Mouse (Mus musculus) embryonic facial prominence, embryonic 12.5 days (tissue): ENCODE results near the gene Foxn1. TPM values are rescaled to one million over a fixed set of nuclear protein-coding genes. Genes with fewer than 3 reads are reported as not detected.

Source experiments
- ATAC-seq: fragments of 200-750 bp; cut with Nextera tagmentation; 2 replicates; pipeline ENCODE4 v1.8.0; 2017; ENCODE audit not compliant: insufficient number of reproducible peaks, insufficient read depth, low FRiP score, low TSS enrichment
- H3K27ac ChIP-seq: fragments of 300-500 bp; sonication (generic); 2 replicates; pipeline ENCODE4 v1.5.1; 2016; ENCODE audit warnings: mild to moderate bottlenecking
- H3K27me3 ChIP-seq: fragments of 300-500 bp; sonication (generic); 2 replicates; pipeline ENCODE4 v1.6.1; 2016; ENCODE audit warnings: mild to moderate bottlenecking, moderate library complexity
- H3K36me3 ChIP-seq: fragments of 300-500 bp; sonication (generic); 2 replicates; pipeline ENCODE4 v1.6.1; 2016; ENCODE audit warnings: mild to moderate bottlenecking
- H3K4me1 ChIP-seq: fragments of 300-500 bp; sonication (generic); 2 replicates; pipeline ENCODE4 v1.6.1; 2016
- H3K4me2 ChIP-seq: fragments of 300-500 bp; sonication (generic); replicated peaks from 2 replicates; pipeline ENCODE4 v1.6.1; 2016; ENCODE audit warnings: mild to moderate bottlenecking, moderate library complexity
- H3K4me3 ChIP-seq: fragments of 300-500 bp; sonication (generic); 2 replicates; pipeline ENCODE4 v1.5.1; 2016; ENCODE audit warnings: mild to moderate bottlenecking
- H3K9ac ChIP-seq: fragments of 300-500 bp; sonication (generic); 2 replicates; pipeline ENCODE4 v1.6.1; 2016; ENCODE audit warnings: mild to moderate bottlenecking, moderate library complexity
- H3K9me3 ChIP-seq: fragments of 300-500 bp; sonication (generic); 2 replicates; pipeline ENCODE4 v1.6.1; 2016; ENCODE audit warnings: mild to moderate bottlenecking, moderate library complexity
- WGBS: fragments of 180-500 bp; shearing (Covaris S2); methylation state at CpG from one replicate; pipeline ENCODE4 v1.1.7; 2016; 5-methylcytosine and 5-hydroxymethylcytosine counted together
- polyA plus RNA-seq: library from polyadenylated mRNA; unstranded; fragments of >200 nt; fragmentation: Nextera tagmentation; extraction: Ambion mirVana; gene quantifications from 2 replicates; pipeline ENCODE4 v1.2.1, GENCODE M21; 2016

Foxn1 gene
- polyA plus RNA-seq, 1 experiment from 2014 or later = 0.18 TPM

GRCm38 (mm10) chr11:78420263-78420889 lies 34.0 kb upstream of the Foxn1 start:
- H3K36me3 ChIP-seq = no peaks in the 10 kb centered on the region
- whole genome bisulfite sequencing = 69% methylated on average over 12 of the region's 12 CpGs
- no peak overlapping the region for H3K4me3 ChIP-seq
- no peak overlapping the region for H3K4me2 ChIP-seq
- no peak overlapping the region for H3K9ac ChIP-seq
- ATAC-seq = no peak
- no peaks in the 10 kb centered on the region for H3K4me1 ChIP-seq
- H3K27me3 ChIP-seq = peaks cover 11% of the 10 kb centered on the region; the same call in 1 of the 2 replicates
- no peaks in the 10 kb centered on the region for H3K9me3 ChIP-seq
- H3K27ac ChIP-seq = no peak overlapping the region

- Histone ChIP-seq H3K27me3 (peaks cover 5% of the 10 kb centered on the region; the same call in 1 of the 2 replicates), H3K4me2 (no peak overlapping the region), H3K9ac (no peak overlapping the region), H3K4me1 (no peaks in the 10 kb centered on the region), H3K27ac (no peak overlapping the region), H3K9me3 (no peaks in the 10 kb centered on the region), H3K36me3 (no peaks in the 10 kb centered on the region), H3K4me3 (no peak overlapping the region)
- ATAC-seq = no peak
- WGBS = 85% methylated on average over 6 of the region's 6 CpGs
These were observed 30.5 kb upstream of the Foxn1 start for GRCm38 (mm10) chr11:78416854-78417253.

GRCm38 (mm10) chr11:78412861-78413260 lies 26.5 kb upstream of the Foxn1 start:
- no peaks in the 10 kb centered on the region for H3K9me3 ChIP-seq
- no peaks in the 10 kb centered on the region for H3K36me3 ChIP-seq
- H3K4me1 ChIP-seq = no peaks in the 10 kb centered on the region
- no peak overlapping the region for H3K4me2 ChIP-seq
- H3K27me3 ChIP-seq = no peaks in the 10 kb centered on the region
- no peak overlapping the region for H3K9ac ChIP-seq
- 68% methylated on average over 6 of the region's 6 CpGs for WGBS
- no peak overlapping the region for H3K4me3 ChIP-seq
- no peak overlapping the region for H3K27ac ChIP-seq
- ATAC-seq = no peak

- Histone ChIP-seq H3K4me3 (no peak overlapping the region), H3K27ac (no peak overlapping the region), H3K36me3 (no peaks in the 10 kb centered on the region), H3K27me3 (no peaks in the 10 kb centered on the region), H3K4me1 (no peaks in the 10 kb centered on the region), H3K9ac (no peak overlapping the region), H3K9me3 (no peaks in the 10 kb centered on the region), H3K4me2 (no peak overlapping the region)
- WGBS = 71% methylated on average over 6 of the region's 6 CpGs
- ATAC-seq = no peak
These were observed 26.0 kb upstream of the Foxn1 start for GRCm38 (mm10) chr11:78412324-78412850.

- Histone ChIP-seq H3K36me3 (no peaks in the 10 kb centered on the region), H3K4me1 (no peaks in the 10 kb centered on the region), H3K4me3 (no peak overlapping the region), H3K4me2 (no peak overlapping the region), H3K9ac (no peak overlapping the region), H3K27ac (no peak overlapping the region), H3K9me3 (no peaks in the 10 kb centered on the region), H3K27me3 (no peaks in the 10 kb centered on the region)
- ATAC-seq = no peak
- WGBS = 75% methylated on average over 11 of the region's 11 CpGs
These were observed 25.4 kb upstream of the Foxn1 start for GRCm38 (mm10) chr11:78411606-78412323.

- no peak overlapping the region for H3K9ac ChIP-seq
- H3K4me1 ChIP-seq = no peaks in the 10 kb centered on the region
- WGBS = 81% methylated on average over 9 of the region's 9 CpGs
- no peaks in the 10 kb centered on the region for H3K27me3 ChIP-seq
- H3K4me3 ChIP-seq = no peak overlapping the region
- ATAC-seq = no peak
- no peaks in the 10 kb centered on the region for H3K36me3 ChIP-seq
- H3K9me3 ChIP-seq = no peaks in the 10 kb centered on the region
- H3K4me2 ChIP-seq = no peak overlapping the region
- H3K27ac ChIP-seq = no peak overlapping the region
These were observed 22.2 kb upstream of the Foxn1 start for GRCm38 (mm10) chr11:78408256-78409240.

GRCm38 (mm10) chr11:78402062-78402461 lies 15.7 kb upstream of the Foxn1 start:
- Histone ChIP-seq H3K4me1 (0 out of 2 replicates have a peak, but pooled peaks cover 2% of the 10 kb centered on the region), H3K9ac (no peak overlapping the region), H3K9me3 (no peaks in the 10 kb centered on the region), H3K36me3 (no peaks in the 10 kb centered on the region), H3K27ac (no peak overlapping the region), H3K4me2 (no peak overlapping the region), H3K4me3 (no peak overlapping the region), H3K27me3 (no peaks in the 10 kb centered on the region)
- WGBS = 72% methylated on average over 6 of the region's 6 CpGs
- no peak for ATAC-seq

- ATAC-seq = no peak
- H3K36me3 ChIP-seq = no peaks in the 10 kb centered on the region
- H3K4me3 ChIP-seq = no peak overlapping the region
- no peaks in the 10 kb centered on the region for H3K27me3 ChIP-seq
- WGBS = 76% methylated on average over 3 of the region's 3 CpGs
- no peak overlapping the region for H3K4me2 ChIP-seq
- H3K9me3 ChIP-seq = no peaks in the 10 kb centered on the region
- 0 out of 2 replicates have a peak, but pooled peaks cover 4% of the 10 kb centered on the region for H3K4me1 ChIP-seq
- no peak overlapping the region for H3K27ac ChIP-seq
- no peak overlapping the region for H3K9ac ChIP-seq
These were observed 15.1 kb upstream of the Foxn1 start for GRCm38 (mm10) chr11:78401469-78401868.

- H3K27me3 ChIP-seq = no peaks in the 10 kb centered on the region
- H3K4me2 ChIP-seq = no peak overlapping the region
- H3K9ac ChIP-seq = no peak overlapping the region
- no peak for ATAC-seq
- no peak overlapping the region for H3K27ac ChIP-seq
- H3K4me1 ChIP-seq = 0 out of 2 replicates have a peak, but pooled peaks cover 4% of the 10 kb centered on the region
- no peaks in the 10 kb centered on the region for H3K9me3 ChIP-seq
- no peak overlapping the region for H3K4me3 ChIP-seq
- H3K36me3 ChIP-seq = no peaks in the 10 kb centered on the region
- 65% methylated on average over 3 of the region's 3 CpGs for WGBS
These were observed 14.6 kb upstream of the Foxn1 start for GRCm38 (mm10) chr11:78400936-78401335.

GRCm38 (mm10) chr11:78399680-78400079 lies 13.3 kb upstream of the Foxn1 start:
- no peaks in the 10 kb centered on the region; the same call in 1 of the 2 replicates for H3K27me3 ChIP-seq
- no peaks in the 10 kb centered on the region for H3K9me3 ChIP-seq
- no peaks in the 10 kb centered on the region for H3K36me3 ChIP-seq
- no peak overlapping the region for H3K9ac ChIP-seq
- no peak overlapping the region for H3K27ac ChIP-seq
- H3K4me2 ChIP-seq = no peak overlapping the region
- 0 out of 2 replicates have a peak, but pooled peaks cover 4% of the 10 kb centered on the region for H3K4me1 ChIP-seq
- no peak overlapping the region for H3K4me3 ChIP-seq
- WGBS = 19% methylated on average over 8 of the region's 8 CpGs
- no peak for ATAC-seq

- Histone ChIP-seq H3K4me2 (no peak overlapping the region), H3K27ac (no peak overlapping the region), H3K4me3 (no peak overlapping the region), H3K27me3 (no peaks in the 10 kb centered on the region; the same call in 1 of the 2 replicates), H3K4me1 (0 out of 2 replicates have a peak, but pooled peaks cover 4% of the 10 kb centered on the region), H3K36me3 (no peaks in the 10 kb centered on the region), H3K9ac (no peak overlapping the region), H3K9me3 (no peaks in the 10 kb centered on the region)
- ATAC-seq = no peak
- WGBS = 80% methylated on average over 6 of the region's 6 CpGs
These were observed 11.9 kb upstream of the Foxn1 start for GRCm38 (mm10) chr11:78398212-78398611.
